Mouse (Mus musculus): ENCODE results near the gene Btnl10. TPM values are rescaled to one million over a fixed set of nuclear protein-coding genes. Genes with fewer than 3 reads are reported as not detected.

The Btnl10 gene
- polyA plus RNA-seq, 1 experiment from 2014 or later, result not detected

- under 1% methylated on average over 20 of the region's 20 CpGs for WGBS
- H3K9ac ChIP-seq (ENCODE audit: low read length), result peak overlapping the region; percentile 83
- ATAC-seq (ENCODE audit: insufficient number of reproducible peaks, insufficient read depth, low FRiP score, low read depth), result no peak; the same call in 1 of the 2 replicates
- peak overlapping the region; percentile 57 to 63 for H3K4me3 ChIP-seq (ENCODE audit: control insufficient read depth in 1 of 2, insufficient read depth in 1 of 2, low read depth in 1 of 2, low read length in 2 of 2)
- no peaks in the 10 kb centered on the region for H3K9me3 ChIP-seq (ENCODE audit: control insufficient read depth, low read length)
- peaks cover 9 to 38% of the 10 kb centered on the region in 2 experiments for H3K4me1 ChIP-seq (ENCODE audit: control insufficient read depth in 2 of 2, insufficient read depth in 2 of 2, low read length in 2 of 2)
- H3K4me2 ChIP-seq (ENCODE audit: low read length), result peak overlapping the region; percentile 95
- H3K27me3 ChIP-seq (ENCODE audit: control insufficient read depth, insufficient read depth, low read length), result 0 out of 2 replicates have a peak, but pooled peaks cover 4% of the 10 kb centered on the region
- H3K27ac ChIP-seq (replicated peaks in 1 of 2; ENCODE audit: control insufficient read depth in 1 of 2, insufficient read depth in 1 of 2, low read depth in 2 of 2, low read length in 2 of 2), result peak overlapping the region; percentile 96 to 98
- peaks cover 22% of the 10 kb centered on the region for H3K36me3 ChIP-seq (ENCODE audit: control insufficient read depth, insufficient read depth, low read length)
Measured at GRCm38 (mm10) chr11:58955143-58955867, 37.6 kb downstream of the Btnl10 start.

- H3K4me1 ChIP-seq (ENCODE audit: control insufficient read depth in 2 of 2, insufficient read depth in 2 of 2, low read length in 2 of 2), result peaks cover 9 to 38% of the 10 kb centered on the region in 2 experiments
- 43% methylated on average over 8 of the region's 8 CpGs for WGBS
Measured at GRCm38 (mm10) chr11:58955868-58956257, 38.2 kb downstream of the Btnl10 start.

GRCm38 (mm10) chr11:58957226-58957914 lies 39.7 kb downstream of the Btnl10 start:
- Histone ChIP-seq H3K27me3 (ENCODE audit: control insufficient read depth, insufficient read depth, low read length) (peaks cover 16% of the 10 kb centered on the region), H3K4me1 (ENCODE audit: control insufficient read depth in 2 of 2, insufficient read depth in 2 of 2, low read length in 2 of 2) (peaks cover 9 to 38% of the 10 kb centered on the region in 2 experiments), H3K4me3 (ENCODE audit: control insufficient read depth in 1 of 2, insufficient read depth in 1 of 2, low read depth in 1 of 2, low read length in 2 of 2) (peak overlapping the region in 1 of 2 experiments; percentile 57; a peak in 2 of 4 replicates), H3K4me2 (ENCODE audit: low read length) (peak overlapping the region; percentile 95), H3K36me3 (ENCODE audit: control insufficient read depth, insufficient read depth, low read length) (peaks cover 22% of the 10 kb centered on the region), H3K9me3 (ENCODE audit: control insufficient read depth, low read length) (no peaks in the 10 kb centered on the region), H3K27ac (replicated peaks in 1 of 2; ENCODE audit: control insufficient read depth in 1 of 2, insufficient read depth in 1 of 2, low read depth in 2 of 2, low read length in 2 of 2) (no peak overlapping the region), H3K9ac (ENCODE audit: low read length) (peak overlapping the region; percentile 17; the same call in 1 of the 2 replicates)
- WGBS, result 84% methylated on average over 5 of the region's 5 CpGs
- ATAC-seq (ENCODE audit: insufficient number of reproducible peaks, insufficient read depth, low FRiP score, low read depth), result no peak

More at GRCm38 (mm10) chr11:58955868-58956257, 38.2 kb downstream of the Btnl10 start:
- H3K27ac ChIP-seq (replicated peaks in 1 of 2; ENCODE audit: control insufficient read depth in 1 of 2, insufficient read depth in 1 of 2, low read depth in 2 of 2, low read length in 2 of 2), result peak overlapping the region in 1 of 2 experiments; percentile 96; a peak in 2 of 4 replicates
- peak overlapping the region; percentile 83 for H3K9ac ChIP-seq (ENCODE audit: low read length)
- H3K27me3 ChIP-seq (ENCODE audit: control insufficient read depth, insufficient read depth, low read length), result 0 out of 2 replicates have a peak, but pooled peaks cover 6% of the 10 kb centered on the region
- H3K4me3 ChIP-seq (ENCODE audit: control insufficient read depth in 1 of 2, insufficient read depth in 1 of 2, low read depth in 1 of 2, low read length in 2 of 2), result peak overlapping the region; percentile 57 to 63; a peak in 3 of 4 replicates
- ATAC-seq (ENCODE audit: insufficient number of reproducible peaks, insufficient read depth, low FRiP score, low read depth), result no peak
- peak overlapping the region; percentile 95 for H3K4me2 ChIP-seq (ENCODE audit: low read length)
- no peaks in the 10 kb centered on the region for H3K9me3 ChIP-seq (ENCODE audit: control insufficient read depth, low read length)
- H3K36me3 ChIP-seq (ENCODE audit: control insufficient read depth, insufficient read depth, low read length), result peaks cover 22% of the 10 kb centered on the region

GRCm38 (mm10) chr11:58958536-58958935 lies 40.8 kb downstream of the Btnl10 start:
- ATAC-seq (ENCODE audit: insufficient number of reproducible peaks, insufficient read depth, low FRiP score, low read depth), result no peak
- no peak overlapping the region for H3K27ac ChIP-seq (replicated peaks in 1 of 2; ENCODE audit: control insufficient read depth in 1 of 2, insufficient read depth in 1 of 2, low read depth in 2 of 2, low read length in 2 of 2)
- H3K4me1 ChIP-seq (ENCODE audit: control insufficient read depth in 2 of 2, insufficient read depth in 2 of 2, low read length in 2 of 2), result peaks cover 8 to 31% of the 10 kb centered on the region in 2 experiments
- no peak overlapping the region for H3K9ac ChIP-seq (ENCODE audit: low read length)
- no peak overlapping the region for H3K4me2 ChIP-seq (ENCODE audit: low read length)
- 88% methylated on average over 6 of the region's 6 CpGs for WGBS
- no peaks in the 10 kb centered on the region for H3K9me3 ChIP-seq (ENCODE audit: control insufficient read depth, low read length)
- no peak overlapping the region for H3K4me3 ChIP-seq (ENCODE audit: control insufficient read depth in 1 of 2, insufficient read depth in 1 of 2, low read depth in 1 of 2, low read length in 2 of 2)
- peaks cover 22% of the 10 kb centered on the region for H3K36me3 ChIP-seq (ENCODE audit: control insufficient read depth, insufficient read depth, low read length)
- H3K27me3 ChIP-seq (ENCODE audit: control insufficient read depth, insufficient read depth, low read length), result peaks cover 24% of the 10 kb centered on the region

- peak overlapping the region; percentile 91 for H3K4me2 ChIP-seq (ENCODE audit: low read length)
- peak overlapping the region in 1 of 2 experiments; percentile 54; a peak in 2 of 4 replicates for H3K4me3 ChIP-seq (ENCODE audit: control insufficient read depth in 1 of 2, insufficient read depth in 1 of 2, low read depth in 1 of 2, low read length in 2 of 2)
- peak overlapping the region; percentile 67 for H3K9ac ChIP-seq (ENCODE audit: low read length)
- peaks cover 22% of the 10 kb centered on the region for H3K36me3 ChIP-seq (ENCODE audit: control insufficient read depth, insufficient read depth, low read length)
- WGBS, result 32% methylated on average over 15 of the region's 15 CpGs
- peaks cover 7 to 27% of the 10 kb centered on the region in 2 experiments for H3K4me1 ChIP-seq (ENCODE audit: control insufficient read depth in 2 of 2, insufficient read depth in 2 of 2, low read length in 2 of 2)
- 0 out of 4 replicates have a peak overlapping the region, but pooled peaks of 1 of the 2 experiments have one; percentile 42 for H3K27ac ChIP-seq (replicated peaks in 1 of 2; ENCODE audit: control insufficient read depth in 1 of 2, insufficient read depth in 1 of 2, low read depth in 2 of 2, low read length in 2 of 2)
- H3K9me3 ChIP-seq (ENCODE audit: control insufficient read depth, low read length), result no peaks in the 10 kb centered on the region
- peaks cover 28% of the 10 kb centered on the region for H3K27me3 ChIP-seq (ENCODE audit: control insufficient read depth, insufficient read depth, low read length)
- ATAC-seq (ENCODE audit: insufficient number of reproducible peaks, insufficient read depth, low FRiP score, low read depth), result no peak
Measured at GRCm38 (mm10) chr11:58959186-58959825, 41.6 kb downstream of the Btnl10 start.

GRCm38 (mm10) chr11:58959921-58960465 lies 42.3 kb downstream of the Btnl10 start:
- peak; percentile 72 for ATAC-seq (ENCODE audit: insufficient number of reproducible peaks, insufficient read depth, low FRiP score, low read depth)
- H3K27ac ChIP-seq (replicated peaks in 1 of 2; ENCODE audit: control insufficient read depth in 1 of 2, insufficient read depth in 1 of 2, low read depth in 2 of 2, low read length in 2 of 2), result peak overlapping the region; percentile 42 to 54; a peak in 3 of 4 replicates
- 2% methylated on average over 40 of the region's 40 CpGs for WGBS
- H3K4me3 ChIP-seq (ENCODE audit: control insufficient read depth in 1 of 2, insufficient read depth in 1 of 2, low read depth in 1 of 2, low read length in 2 of 2), result peak overlapping the region; percentile 54 to 85
- peak overlapping the region; percentile 91 for H3K4me2 ChIP-seq (ENCODE audit: low read length)
- H3K9me3 ChIP-seq (ENCODE audit: control insufficient read depth, low read length), result no peaks in the 10 kb centered on the region
- peak overlapping the region; percentile 67 for H3K9ac ChIP-seq (ENCODE audit: low read length)
- peaks cover 28% of the 10 kb centered on the region for H3K27me3 ChIP-seq (ENCODE audit: control insufficient read depth, insufficient read depth, low read length)
- peaks cover 8 to 31% of the 10 kb centered on the region in 2 experiments for H3K4me1 ChIP-seq (ENCODE audit: control insufficient read depth in 2 of 2, insufficient read depth in 2 of 2, low read length in 2 of 2)
- peaks cover 22% of the 10 kb centered on the region for H3K36me3 ChIP-seq (ENCODE audit: control insufficient read depth, insufficient read depth, low read length)
